Mouse (Mus musculus): Measurements from ENCODE around the gene Csdc2.

DNA sequence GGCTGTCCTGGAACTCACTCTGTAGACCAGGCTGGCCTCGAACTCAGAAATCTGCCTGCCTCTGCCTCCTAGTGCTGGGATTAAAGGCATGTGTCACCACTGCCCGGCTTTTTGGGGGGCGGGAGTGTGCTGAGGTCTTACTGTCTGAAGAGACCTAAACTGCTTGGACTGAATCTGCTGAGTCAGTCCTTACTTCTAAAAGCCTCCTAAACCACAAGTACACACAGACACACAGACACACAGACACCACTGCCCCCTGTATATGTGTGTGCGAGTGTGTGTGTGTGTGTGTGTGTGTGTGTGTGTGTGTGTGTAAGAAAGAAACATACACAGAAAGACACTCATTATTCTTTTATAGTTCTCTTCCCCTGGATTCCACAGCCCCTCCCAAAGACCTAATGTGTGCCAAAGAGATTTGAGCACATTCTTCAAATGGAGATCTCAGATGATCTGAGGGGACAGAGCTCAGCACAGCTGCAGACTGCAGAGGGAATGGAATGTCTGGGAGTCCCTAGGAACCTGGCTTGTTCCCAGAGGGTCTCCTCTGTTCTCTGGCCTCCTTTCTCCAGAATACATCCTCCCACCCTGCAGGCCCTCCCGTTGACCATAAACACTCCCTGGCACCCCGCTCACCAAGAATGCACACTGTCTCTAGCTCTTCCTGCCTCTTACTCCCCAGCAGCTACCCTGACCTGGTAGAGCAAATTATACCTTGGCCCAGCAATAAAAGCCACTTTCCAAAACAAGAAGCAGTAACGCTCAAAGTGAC is 506 bp upstream of the Csdc2 start:
- TF ChIP-seq CTCF (IDR thresholded peaks at IDR 0.05; ENCODE audit: low read depth, low read length) (no peak), EP300 (IDR thresholded peaks at IDR 0.05; ENCODE audit: insufficient read depth, low read depth, low read length) (no peak)
